Mouse (Mus musculus) naive thymus-derived CD4-positive, alpha-beta T cell, adult 2 months (primary cell): Measurements from ENCODE around the gene Izumo1r.
"Not testable (repeated sequence)": the region's sequence is repeated elsewhere in the genome, so short reads cannot be mapped to it uniquely, and the experiment has no call there.

Experiments used
- DNase-seq: peaks from one replicate; pipeline ENCODE4 v3.0.0-alpha.2; 2011; ENCODE audit warnings: low read depth

The Izumo1r gene

DNA sequence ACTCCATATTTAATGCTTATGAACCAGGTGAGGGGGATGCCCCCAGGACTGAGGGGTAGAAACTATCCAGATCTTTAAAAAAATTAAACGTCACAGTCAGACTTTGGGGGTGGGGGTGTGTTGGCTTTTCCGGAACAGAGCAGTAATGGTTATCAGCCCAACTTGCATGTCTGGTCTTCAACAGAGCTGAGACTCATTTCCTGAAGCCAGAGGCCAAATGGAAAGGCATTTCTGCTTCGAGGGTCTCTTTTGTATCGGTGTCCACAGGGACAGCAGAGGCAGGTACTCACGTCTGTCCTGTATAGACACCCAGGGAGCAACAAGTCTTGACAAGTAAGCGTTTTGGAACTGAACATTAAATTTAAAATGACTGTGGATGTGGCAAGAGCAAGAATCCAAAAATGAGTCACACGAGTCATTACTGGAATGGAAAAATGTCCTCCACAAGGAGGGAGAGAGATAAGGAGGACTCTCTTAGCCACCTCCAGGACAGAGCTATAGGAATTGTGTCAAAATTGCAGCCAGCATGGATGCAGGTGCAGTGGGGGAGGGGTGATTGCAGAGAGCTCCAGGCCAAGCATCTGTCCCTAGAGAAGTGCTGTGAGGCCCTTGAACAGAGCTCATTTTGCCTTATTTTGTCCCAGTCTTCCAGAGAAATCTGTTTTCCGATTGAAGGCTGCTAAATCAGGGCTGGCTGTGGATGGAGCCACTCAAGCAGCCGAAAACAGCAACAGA is 1.2 kb upstream of the Izumo1r start:
- DNase-seq = no peak

DNA sequence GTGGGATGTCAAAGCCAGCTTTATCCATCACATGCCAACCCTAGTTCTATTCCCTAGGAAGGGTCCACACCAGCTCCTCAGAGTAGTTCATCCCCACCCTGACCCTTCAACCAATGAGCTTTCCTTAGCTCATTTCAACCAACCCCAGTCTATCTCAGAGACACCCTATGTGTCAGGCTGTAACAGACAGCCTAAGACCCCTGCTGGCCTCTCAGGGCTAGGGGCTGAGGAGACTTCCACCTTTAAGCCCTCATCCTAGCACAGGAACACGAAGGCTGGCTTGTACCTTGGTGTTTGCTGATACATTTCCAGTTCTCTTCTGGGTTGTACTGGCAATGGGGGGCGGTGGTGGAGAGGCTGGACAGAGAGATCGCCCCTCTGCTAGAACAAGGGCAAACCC is 743 bp downstream of the Izumo1r start:
- DNase-seq = no peak

DNA sequence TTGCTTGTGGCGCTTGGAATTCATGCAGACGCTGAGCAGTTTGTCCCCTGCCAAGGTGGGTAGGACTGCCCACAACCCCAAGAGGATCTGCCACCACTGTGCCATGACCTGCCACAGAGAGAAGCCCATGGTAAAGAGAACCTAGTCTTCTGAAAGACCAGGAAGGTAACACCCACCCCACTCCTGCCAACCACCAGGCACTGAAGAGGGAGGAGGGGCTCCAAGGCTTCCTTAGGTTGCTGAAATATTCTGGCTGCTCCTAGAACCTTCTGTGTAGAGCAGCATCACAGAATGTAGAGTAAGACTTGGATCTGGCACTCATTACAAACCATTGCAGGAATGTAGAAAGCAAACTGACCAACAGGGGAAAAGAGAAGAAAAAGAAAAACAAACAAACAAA is 1.3 kb downstream of the Izumo1r start:
- peak; percentile 48 for DNase-seq

DNA sequence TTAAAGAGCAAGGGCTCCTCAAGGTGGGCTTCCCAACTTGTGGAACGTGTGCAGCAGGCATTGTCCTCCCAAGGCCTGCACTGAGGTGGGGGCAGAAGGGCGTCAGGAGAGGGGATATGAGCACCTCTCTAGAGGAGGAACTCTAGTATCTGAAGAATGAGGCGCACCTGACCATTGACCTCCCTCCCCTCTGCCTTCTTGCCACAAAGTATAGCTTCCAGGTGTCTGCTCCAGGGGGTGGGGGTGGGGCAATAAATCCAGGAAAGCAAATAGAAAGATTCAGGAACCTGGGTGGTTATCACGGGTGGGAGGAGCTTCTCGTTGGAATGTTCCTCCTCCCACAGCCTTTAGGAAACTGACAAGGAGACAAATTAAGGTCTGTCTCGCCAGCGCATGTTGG is 2.0 kb downstream of the Izumo1r start:
- DNase-seq = no peak

DNA sequence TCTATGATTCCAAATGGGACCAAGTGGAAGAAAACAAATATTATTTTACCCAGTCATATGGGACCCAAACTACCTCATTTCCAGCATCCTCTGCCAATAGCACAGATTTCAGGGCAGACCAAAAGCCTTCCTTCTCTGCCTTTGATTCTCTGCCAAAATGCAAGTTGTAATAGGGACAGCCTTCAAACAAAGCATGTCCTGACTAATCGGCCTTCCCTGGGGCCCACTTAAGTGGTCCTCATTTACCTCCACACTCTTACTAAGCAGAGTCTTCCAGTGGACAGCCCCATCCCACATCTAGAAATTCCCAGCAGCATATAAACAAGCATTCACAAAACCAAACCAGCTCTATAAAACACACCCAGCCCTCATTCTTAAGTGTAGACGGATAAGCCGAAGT is 6.6 kb downstream of the Izumo1r start:
- DNase-seq = no peak

DNA sequence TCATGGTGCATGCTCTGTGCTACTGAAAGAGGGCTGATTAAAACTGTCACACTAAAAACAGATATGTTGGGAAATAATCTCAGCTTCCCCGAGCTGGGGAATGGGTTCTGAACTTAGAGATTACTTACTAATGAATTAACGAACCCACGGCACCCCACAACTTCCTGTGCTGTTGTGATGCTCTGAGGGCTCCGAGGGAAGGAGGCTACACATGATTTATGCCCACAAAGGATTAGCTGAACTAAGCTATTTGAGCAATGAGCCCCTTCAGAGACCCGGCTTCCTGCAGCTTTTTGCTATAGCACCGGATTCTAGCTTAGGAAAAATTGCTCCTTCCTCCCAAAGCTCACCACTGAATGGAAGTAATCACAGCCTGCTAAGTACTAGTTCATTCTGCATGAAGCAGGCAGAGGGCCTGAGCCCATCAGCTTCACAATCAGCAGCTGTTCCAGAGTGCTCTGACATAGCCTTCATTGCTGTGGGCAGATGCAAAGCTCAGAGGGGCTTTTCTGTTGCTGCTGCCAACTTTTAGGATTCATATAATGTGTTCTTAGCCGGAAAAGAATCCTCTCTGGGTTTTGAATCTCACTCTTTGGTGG is 8.4 kb downstream of the Izumo1r start:
- DNase-seq = peak; percentile 45

DNA sequence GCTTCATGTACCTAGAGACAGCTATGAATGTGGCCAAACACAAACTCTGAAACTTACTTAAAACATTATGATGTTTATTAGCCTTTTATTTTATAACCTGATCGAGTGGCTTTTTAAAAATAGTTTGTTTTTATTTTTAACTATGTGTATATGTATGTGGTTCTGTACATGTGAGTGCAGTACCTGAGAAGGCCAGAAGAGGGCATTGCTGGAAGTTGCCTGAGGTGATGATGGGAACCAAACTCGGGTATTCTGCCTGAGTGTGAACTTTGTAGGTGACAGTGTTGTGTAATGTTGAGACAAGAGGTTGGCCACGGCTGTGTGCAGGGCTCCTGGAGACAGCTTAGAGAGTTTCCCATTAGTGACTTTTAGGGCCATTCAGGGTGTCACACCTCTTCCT is 9.1 kb downstream of the Izumo1r start:
- DNase-seq = peak; percentile 56

DNA sequence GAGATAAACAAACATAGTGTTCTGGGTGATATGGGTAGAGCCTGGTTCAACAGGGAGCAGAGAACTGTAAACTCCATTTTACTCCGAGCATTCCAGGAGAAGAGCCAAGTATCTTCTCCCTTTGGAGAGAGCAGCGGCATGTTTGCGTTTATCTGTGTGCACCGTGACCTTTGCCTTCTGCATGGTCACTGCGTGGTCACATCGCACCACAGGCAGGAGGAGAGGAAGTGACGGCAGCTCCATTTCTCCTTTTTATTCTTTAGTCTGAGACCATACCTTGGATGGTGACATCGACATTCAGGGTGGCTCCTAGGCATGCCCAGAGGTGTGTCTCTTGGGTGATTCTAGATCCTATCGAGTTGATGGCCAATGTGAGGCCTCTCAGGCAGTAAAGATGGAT is 10.4 kb downstream of the Izumo1r start:
- no peak for DNase-seq

DNA sequence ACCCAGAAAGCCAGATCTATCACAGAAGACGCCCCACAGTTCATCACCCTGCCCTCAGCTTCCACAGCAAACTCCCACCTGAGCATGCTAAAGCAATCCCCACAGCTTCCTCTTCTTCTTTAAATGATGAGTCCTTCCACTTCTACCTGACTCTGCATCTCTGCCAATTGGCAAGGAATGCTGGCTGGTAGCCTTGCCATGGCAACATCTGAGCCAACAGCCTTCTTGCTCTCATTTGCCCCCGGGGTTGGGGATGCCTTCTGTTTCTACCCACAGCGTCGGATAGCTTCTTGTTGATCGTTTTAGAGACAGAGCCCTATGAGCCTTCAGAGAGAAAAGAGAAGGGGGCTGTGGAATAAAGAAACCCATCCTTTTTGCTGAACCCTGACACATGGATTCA is 11.9 kb downstream of the Izumo1r start:
- DNase-seq = no peak

DNA sequence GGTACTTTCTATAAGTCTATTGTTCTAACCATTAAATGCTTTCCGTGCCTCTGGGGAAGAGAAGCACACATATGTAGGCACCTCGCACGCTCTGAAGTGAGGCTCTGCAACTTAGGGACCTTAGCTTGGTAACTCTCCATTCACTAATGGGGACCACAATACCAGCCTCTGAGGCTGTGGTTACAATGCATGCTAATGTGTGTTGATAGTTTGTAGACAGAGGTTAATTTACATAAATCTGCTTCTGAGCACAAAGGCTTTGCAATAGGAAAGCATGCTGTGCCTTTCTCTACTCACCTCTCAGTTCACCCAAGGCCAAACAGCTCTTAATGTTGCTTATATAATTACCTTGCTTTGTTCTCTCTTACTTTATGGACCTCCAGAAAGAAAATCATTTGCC is 13.1 kb downstream of the Izumo1r start:
- DNase-seq = no peak

DNA sequence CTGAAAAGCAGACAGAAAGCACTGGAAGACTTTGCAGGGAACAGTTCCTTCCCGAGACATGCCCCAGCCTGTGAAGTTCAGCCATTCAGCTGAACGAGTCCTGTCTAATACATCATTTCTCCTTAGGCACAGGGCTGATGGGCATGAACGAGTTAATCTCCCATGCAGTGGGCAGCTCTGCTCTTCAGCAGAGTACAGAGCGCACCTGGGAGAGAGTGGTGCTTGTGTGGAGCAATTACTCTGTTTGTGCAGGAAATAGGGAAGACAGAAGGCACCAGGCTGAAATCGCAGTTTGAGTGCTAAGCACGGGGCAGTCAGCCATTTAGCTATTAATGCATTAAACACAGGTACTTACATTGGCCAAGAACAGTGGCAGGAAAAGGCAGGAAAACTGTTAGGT is 15.1 kb downstream of the Izumo1r start:
- DNase-seq = no peak

DNA sequence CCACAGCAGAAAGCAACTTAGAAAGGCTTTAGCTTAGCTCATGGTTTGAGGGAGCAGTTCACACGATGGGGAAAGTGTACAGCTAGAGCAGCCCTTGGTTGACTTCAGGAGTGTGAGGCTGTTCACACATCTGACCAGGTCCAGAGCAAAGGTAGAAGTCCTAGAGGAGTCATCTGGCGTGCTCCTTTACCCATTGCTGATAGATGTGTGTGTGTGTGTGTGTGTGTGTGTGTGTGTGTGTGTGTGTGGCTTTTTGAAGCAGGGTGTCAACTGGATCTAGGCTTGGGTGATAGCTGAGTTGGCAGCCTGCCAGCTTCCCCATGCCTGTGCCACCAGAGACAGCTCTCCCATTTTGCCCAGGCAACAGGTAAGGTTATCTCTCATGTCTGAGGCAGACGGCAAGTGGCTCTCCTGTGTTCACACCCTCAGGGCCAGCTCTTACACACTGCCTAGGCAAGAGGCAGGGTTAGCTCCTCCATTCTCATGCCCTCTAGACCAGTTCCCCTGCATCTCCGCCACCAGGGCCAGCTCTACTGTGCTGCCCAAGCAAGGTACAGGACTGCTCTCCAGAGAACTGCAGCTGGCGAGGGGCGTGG is 15.9 kb downstream of the Izumo1r start:
- peak; percentile 46 for DNase-seq

DNA sequence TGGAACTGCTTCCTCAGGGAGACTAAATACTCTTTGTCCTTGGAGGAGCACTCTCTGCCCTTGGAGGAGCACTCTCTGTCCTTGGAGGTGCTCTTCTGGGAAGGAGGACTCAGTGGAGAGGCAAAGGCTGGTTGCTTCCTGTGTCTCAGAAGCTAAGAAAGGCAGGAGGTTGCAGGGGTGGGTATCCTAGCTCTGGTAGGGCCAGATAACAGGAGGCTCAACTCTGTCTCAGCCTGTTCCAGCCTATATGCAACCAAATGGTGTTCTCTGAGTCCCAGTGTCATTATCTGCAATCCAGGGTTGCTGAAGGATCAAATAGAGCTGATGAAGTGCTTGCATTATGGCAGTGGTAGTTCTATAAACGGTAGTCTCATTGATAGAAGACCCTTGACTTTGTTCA is 17.8 kb downstream of the Izumo1r start:
- no peak for DNase-seq

DNA sequence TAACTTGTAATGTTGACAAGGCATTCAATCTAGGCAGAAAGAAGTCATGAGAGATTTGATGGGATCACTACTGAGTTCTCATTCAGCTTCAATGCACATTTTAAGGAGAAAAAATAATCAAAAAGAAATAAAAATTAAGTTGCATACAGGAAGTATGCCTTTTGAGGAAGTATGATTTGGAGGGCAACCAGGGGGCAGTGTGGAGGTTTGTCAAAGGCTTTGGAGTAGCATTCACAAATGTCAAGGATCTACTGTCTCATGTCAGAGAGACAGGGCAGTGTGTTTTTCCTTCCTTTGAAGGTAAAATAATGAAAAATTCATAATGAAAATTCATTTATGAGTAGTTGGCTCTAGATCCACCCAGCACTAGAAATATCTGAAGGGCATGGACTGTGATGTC is 18.6 kb downstream of the Izumo1r start:
- peak; percentile 68 for DNase-seq

DNA sequence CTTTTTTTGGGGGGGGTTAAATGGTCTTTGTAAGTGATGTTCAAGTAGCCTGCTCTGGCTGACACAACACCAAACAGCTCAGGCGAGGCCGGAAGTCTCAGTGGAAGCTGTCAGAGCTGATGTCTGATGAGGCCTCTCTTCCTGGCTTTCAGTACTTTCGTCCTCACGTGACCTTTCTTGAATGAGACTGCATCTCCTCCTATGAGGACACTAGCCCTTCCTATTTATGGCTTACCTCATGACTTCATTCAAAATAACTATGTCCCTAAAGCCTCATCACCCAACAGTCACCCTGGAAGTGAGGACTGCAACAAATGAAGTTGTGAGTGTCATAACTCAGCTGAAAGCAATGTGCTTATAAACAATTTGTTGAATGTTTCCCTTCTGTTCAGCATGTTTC is 19.1 kb downstream of the Izumo1r start:
- DNase-seq = peak; percentile 73

DNA sequence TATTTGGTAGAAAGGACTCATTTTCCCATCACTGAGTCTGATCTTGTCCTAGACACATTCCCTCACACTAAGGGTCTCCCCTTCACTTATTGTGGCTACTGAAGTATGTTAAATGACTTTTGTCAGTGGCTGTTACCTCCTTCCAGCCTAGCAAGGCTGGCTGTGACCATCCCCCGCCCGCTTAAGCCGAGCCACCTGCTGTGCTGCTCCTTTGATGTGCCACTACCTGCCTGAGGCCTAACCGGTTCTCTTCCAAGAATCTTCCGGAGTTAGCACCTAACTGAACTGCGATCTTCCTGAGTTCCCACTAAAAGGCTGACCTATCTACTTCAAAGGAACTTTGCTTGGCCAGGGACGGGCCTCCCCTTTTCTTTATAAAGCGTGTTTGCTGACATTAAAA is 27.2 kb downstream of the Izumo1r start:
- not testable (repeated sequence) for DNase-seq

DNA sequence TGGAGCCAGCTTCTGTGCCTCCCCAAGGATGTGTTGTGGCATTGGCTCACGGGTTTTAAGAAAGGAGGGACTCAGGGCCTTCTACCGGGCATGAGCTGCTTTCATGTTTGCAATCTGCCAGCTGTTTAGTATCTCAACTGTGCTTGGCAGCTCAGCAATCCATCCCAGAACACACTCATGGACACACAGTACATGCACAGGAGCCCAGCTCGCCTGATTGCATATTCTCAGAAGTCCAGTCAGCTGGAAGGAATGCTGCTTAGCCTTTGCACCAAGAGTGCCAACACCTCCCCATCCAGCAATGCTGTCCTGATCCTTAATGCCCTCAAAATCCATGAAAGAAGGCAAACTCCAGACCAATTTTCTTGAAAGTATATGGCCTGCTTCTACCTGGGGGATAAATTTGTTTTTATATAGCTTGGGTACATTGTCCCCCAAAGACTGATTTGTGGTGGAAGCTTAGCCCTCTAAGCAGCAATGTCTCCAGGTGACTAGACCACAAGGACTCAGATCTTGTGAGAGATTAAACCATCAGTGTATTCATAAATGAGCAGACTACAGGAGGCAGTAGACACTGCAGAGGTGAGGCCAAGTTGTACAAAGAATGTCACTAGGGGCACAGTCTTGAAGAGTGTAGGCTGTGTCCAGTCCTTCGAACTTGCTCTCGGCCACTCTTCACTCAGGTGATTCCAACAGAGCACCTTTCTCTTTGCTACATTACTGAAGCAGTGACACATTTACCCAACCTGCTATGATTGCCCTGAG is 27.8 kb downstream of the Izumo1r start:
- DNase-seq = no peak

DNA sequence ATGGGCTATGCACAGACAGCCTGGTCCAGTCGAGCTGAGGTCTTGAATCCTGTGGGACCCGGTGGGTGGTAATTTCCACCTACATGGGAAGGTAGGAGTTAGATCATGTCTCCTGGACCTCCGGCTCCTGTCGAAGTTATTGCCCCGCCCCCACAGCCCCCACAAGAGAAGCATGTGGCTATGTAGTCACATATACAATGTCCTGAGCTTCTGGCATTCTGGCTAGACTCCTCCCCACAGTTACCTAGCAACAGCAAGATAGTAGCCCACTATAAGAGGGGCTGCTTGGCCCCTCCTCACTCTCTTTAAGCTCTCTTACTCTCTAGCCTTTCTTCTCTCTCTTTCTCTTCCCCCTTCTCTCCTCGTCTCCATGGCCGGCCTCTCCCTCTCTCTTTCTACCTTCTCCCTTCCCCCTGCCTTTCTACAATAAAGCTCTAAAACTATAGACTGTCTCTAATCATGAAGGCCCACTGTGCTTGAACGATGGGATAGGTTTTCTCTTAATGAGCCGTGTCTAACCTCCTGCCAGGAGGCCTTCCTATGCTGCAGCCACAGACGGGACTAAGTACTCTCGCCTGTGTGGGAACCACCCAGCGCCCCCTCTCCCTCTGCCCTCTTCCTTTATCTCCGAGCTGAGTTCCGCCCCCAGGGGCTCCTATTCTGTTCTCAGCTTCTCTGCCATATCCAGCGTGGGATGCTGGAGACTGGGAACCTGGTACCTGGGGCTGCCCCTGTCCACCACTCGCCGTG is 31.4 kb downstream of the Izumo1r start:
- no peak for DNase-seq

DNA sequence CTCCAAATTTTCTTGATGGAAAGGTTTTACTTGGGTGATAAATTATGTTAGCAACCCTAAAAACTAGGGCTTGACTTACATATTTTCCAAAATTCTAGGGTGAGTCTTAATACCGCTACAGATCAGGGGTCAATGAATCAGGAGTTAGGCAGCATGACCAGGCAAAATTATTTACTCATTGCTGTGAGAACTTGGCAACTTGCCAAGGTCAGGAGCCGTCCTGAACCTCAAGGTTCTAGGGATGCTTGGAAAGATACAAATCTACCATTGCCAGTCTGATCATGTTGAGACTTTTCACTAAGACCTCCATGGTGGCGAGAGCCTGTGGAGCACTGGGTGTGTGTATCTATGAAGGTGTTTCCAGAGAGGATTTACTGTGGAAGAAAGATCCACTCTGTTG is 32.2 kb downstream of the Izumo1r start:
- no peak for DNase-seq

DNA sequence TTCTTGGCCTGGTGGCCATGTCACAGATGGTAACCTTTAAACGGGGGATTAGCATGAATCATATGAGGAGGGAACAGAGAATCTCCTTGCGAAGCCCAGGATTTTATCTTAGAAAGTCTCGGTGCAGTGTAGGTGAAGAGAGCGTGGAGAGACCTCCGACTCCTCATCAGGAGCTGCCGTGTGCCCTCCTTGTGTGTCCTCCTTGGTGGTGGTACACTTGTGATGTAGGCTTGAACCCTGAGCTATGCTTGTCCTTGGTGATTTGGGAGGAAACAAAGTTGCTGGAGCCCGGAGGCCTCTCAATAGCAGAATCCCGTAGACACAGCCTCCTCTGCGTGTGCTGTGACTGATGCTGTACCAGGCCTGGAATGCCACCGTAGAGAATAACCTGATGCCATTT is 32.9 kb downstream of the Izumo1r start:
- DNase-seq = no peak

DNA sequence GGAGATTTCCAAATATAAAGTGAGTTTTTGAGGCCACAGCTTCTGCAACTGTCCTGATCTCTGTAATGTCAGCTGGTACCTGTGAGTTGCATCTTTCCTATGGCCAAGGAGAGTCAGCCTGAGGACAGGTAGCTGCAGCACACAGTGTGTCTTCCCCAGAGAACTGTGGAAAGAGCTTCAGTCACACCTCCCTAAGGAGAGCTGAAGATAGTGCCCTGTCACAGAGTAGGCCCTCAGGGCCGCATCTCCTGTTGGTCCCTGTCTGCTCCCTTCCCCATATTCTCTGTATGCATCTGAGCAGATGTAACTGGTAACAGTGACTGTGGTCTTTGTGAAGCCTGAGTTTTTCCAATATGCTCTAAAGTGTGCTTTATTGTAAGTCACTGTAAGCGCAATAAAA is 33.4 kb downstream of the Izumo1r start:
- DNase-seq = no peak

DNA sequence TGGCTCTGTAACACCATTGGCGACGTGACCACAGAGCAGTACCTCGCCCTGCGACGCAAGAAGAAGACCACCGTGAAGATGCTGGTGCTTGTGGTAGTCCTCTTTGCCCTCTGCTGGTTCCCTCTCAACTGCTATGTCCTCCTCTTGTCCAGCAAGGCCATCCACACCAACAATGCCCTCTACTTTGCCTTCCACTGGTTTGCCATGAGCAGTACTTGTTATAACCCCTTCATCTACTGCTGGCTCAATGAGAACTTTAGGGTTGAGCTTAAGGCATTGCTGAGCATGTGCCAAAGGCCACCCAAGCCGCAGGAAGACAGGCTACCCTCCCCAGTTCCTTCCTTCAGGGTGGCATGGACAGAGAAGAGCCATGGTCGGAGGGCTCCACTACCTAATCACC is 35.4 kb downstream of the Izumo1r start:
- DNase-seq = no peak
